Mouse (Mus musculus): ENCODE data around the gene Gmeb2. TPM values are rescaled to one million over a fixed set of nuclear protein-coding genes. Genes with fewer than 3 reads are reported as not detected.

The Gmeb2 gene
- total and polyA plus RNA-seq, 3 experiments: 11.6 to 20.7 (median 17.3) TPM

- TF ChIP-seq POLR2A (IDR thresholded peaks at IDR 0.05; ENCODE audit: low read depth, low read length) (no peak), RCOR1 (conservative IDR thresholded peaks at IDR 0.05; ENCODE audit: low read depth, low read length) (no peak), MAZ (IDR thresholded peaks at IDR 0.05; ENCODE audit: low read depth, low read length) (no peak), USF2 (conservative IDR thresholded peaks at IDR 0.05; ENCODE audit: low read depth, low read length) (no peak)
- dilution Hi-C loops (cut with MboI; ENCODE audit: extremely low pct_ligation_motif_present, extremely low pct_unique_long_range_greater_than_20kb, low sequenced_read_pairs) (no loop called here), in situ Hi-C loops (cut with MboI; ENCODE audit: low pct_ligation_motif_present, low pct_unique_long_range_greater_than_20kb, low sequenced_read_pairs) (no loop called here)
- Histone ChIP-seq H3K9ac (ENCODE audit: insufficient read depth, low read depth) (no peak overlapping the region), H3K4me1 (ENCODE audit: control insufficient read depth in 1 of 2, insufficient read depth in 2 of 2) (peaks cover 2 to 36% of the 10 kb centered on the region in 2 experiments; a peak in 2 of 4 replicates), H3K36me3 (replicated peaks in 1 of 2; ENCODE audit: control insufficient read depth in 1 of 2, insufficient read depth in 1 of 2, low read length in 1 of 2) (peaks cover 33 to 61% of the 10 kb centered on the region in 2 experiments), H3K27ac (ENCODE audit: insufficient read depth, low read depth) (no peak overlapping the region), H3K27me3 (replicated peaks) (no peaks in the 10 kb centered on the region), H3K4me3 (replicated peaks in 1 of 3; ENCODE audit: low read depth in 2 of 3, low read length in 2 of 3, poor library complexity in 1 of 3) (no peak overlapping the region), H3K4me2 (ENCODE audit: insufficient read depth, low read depth, poor library complexity, severe bottlenecking) (no peak overlapping the region), H3K79me2 (replicated peaks; ENCODE audit: control insufficient read depth, extremely low read depth, insufficient read depth, poor library complexity, severe bottlenecking) (no peaks in the 10 kb centered on the region), H3K9me3 (replicated peaks; ENCODE audit: low read length) (no peaks in the 10 kb centered on the region)
- no peak for DNase-seq (ENCODE audit: extremely low read depth)
Measured at GRCm38 (mm10) chr2:181251841-181252240, 36.0 kb downstream of the Gmeb2 start.

DNA sequence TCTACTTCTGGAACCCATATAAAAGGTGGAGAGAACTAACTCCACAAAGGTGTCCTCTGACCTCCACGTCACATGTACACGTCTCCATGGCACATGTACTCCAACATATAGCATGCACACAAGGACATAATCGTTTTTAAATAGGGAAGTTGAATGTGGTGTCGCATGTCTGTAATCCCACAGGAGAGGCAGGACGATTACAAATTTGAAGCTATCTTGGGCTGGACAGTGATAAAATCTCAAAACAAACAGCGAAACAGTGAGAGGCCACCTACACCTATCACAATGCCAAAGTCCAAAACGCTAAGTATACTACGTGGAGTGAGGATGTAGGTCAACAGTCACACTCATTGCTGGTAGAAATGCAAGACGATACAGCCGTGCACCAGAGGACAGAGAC, 38.6 kb downstream of the Gmeb2 start:
- H3K79me2 ChIP-seq (replicated peaks; ENCODE audit: control insufficient read depth, extremely low read depth, insufficient read depth, poor library complexity, severe bottlenecking): no peaks in the 10 kb centered on the region
- no peaks in the 10 kb centered on the region for H3K27me3 ChIP-seq (replicated peaks)
- DNase-seq (ENCODE audit: extremely low read depth): no peak
- H3K9me3 ChIP-seq (replicated peaks; ENCODE audit: low read length): peaks cover 4% of the 10 kb centered on the region
- no peak overlapping the region for H3K4me3 ChIP-seq (replicated peaks in 1 of 3; ENCODE audit: low read depth in 2 of 3, low read length in 2 of 3, poor library complexity in 1 of 3)
- dilution Hi-C loops (cut with MboI; ENCODE audit: extremely low pct_ligation_motif_present, extremely low pct_unique_long_range_greater_than_20kb, low sequenced_read_pairs) (no loop called here), in situ Hi-C loops (cut with MboI; ENCODE audit: low pct_ligation_motif_present, low pct_unique_long_range_greater_than_20kb, low sequenced_read_pairs) (no loop called here)
- H3K4me1 ChIP-seq (ENCODE audit: control insufficient read depth in 1 of 2, insufficient read depth in 2 of 2): peaks cover 3 to 40% of the 10 kb centered on the region in 2 experiments; a peak in 2 of 4 replicates
- no peak overlapping the region for H3K27ac ChIP-seq (ENCODE audit: insufficient read depth, low read depth)
- H3K36me3 ChIP-seq (replicated peaks in 1 of 2; ENCODE audit: control insufficient read depth in 1 of 2, insufficient read depth in 1 of 2, low read length in 1 of 2): peaks cover 18 to 39% of the 10 kb centered on the region in 2 experiments
- TF ChIP-seq USF2 (conservative IDR thresholded peaks at IDR 0.05; ENCODE audit: low read depth, low read length) (no peak), UBTF (IDR thresholded peaks at IDR 0.05; ENCODE audit: low read depth, low read length) (no peak), BHLHE40 (IDR thresholded peaks at IDR 0.05; ENCODE audit: low read depth, low read length) (no peak), MAFK (IDR thresholded peaks at IDR 0.05; ENCODE audit: insufficient replicate concordance, low read length) (no peak), RAD21 (IDR thresholded peaks at IDR 0.05; ENCODE audit: low read depth, low read length) (no peak), CHD2 (IDR thresholded peaks at IDR 0.05; ENCODE audit: low read length) (no peak), POLR2AphosphoS2 (IDR thresholded peaks at IDR 0.05; ENCODE audit: low read depth, low read length) (no peak), KAT2A (IDR thresholded peaks at IDR 0.05; ENCODE audit: insufficient replicate concordance, low read length) (no peak), SIN3A (IDR thresholded peaks at IDR 0.05; ENCODE audit: low read length) (no peak), E2F4 (IDR thresholded peaks at IDR 0.05; ENCODE audit: insufficient replicate concordance, low read depth, low read length) (no peak), TCF12 (IDR thresholded peaks at IDR 0.05; ENCODE audit: low read depth, low read length) (no peak), CHD1 (IDR thresholded peaks at IDR 0.05; ENCODE audit: low read depth, low read length) (no peak), NRF1 (IDR thresholded peaks at IDR 0.05; ENCODE audit: low read depth, low read length) (no peak), ZKSCAN1 (IDR thresholded peaks at IDR 0.05; ENCODE audit: borderline replicate concordance, low read depth, low read length) (no peak), ZC3H11A (IDR thresholded peaks at IDR 0.05; ENCODE audit: low read depth, low read length) (no peak), HCFC1 (IDR thresholded peaks at IDR 0.05; ENCODE audit: low read depth, low read length) (no peak)
- H3K4me2 ChIP-seq (ENCODE audit: insufficient read depth, low read depth, poor library complexity, severe bottlenecking): no peak overlapping the region
- no peak overlapping the region for H3K9ac ChIP-seq (ENCODE audit: insufficient read depth, low read depth)
